Mouse (Mus musculus) megakaryocyte-erythroid progenitor cell, adult 5 weeks (primary cell): ENCODE measurements around the gene Atp1b3. TPM values are rescaled to one million over a fixed set of nuclear protein-coding genes. Genes with fewer than 3 reads are reported as not detected.

Source experiments
- polyA plus RNA-seq: library from polyadenylated mRNA; stranded (reverse); fragments of >175 nt; gene quantifications from 2 replicates; pipeline ENCODE4 v1.2.3, GENCODE M21; 2012

Atp1b3 gene
- 159 and 193 TPM in 2 replicates for polyA plus RNA-seq

DNA sequence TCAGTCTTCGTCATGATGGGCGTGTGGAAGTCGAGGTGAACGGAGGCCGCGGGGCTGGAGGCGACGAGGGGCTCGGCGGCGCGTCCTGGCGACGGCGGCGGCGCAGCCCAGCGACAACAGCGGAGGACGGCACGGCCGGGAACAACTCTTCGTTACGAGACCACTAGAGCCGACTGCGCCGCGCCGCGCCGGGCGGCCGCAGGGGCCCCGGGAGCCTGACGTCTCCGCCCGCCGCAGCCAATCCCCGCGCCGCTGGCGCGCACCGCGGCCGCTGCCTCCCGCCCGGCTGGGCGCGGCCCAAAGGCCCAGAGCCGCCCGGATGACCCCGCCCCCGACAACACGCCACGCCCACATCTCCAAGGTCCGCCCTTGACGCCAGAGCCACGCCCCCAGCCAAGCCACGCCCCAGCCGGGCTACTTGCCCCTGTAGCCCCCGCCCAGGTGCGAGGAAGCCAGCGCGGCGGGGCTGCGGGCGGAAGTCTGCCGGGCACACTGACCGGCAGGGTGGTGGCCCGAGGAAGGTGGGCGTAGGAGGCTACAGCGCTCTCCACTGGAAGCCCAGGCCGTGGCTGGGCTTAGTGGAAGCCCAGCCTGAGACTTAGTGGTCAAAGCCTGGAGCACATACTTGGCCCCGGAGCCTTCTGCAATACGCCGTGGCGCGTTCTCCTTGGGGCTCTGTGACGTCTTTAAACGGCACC, at the start of gene Atp1b3:
Atp1b3 (minus strand) TSS at position 302 of the 698 bp plus-strand sequence.

Other genes starting within 250 kb of the Atp1b3 start
- gene Gk5, start 245.1 kb downstream of the Atp1b3 start, polyA plus RNA-seq = 0.69 and 0.80 TPM in 2 replicates
- 4.9 and 10.7 TPM in 2 replicates for gene Tfdp2, start 168.2 kb downstream of the Atp1b3 start, polyA plus RNA-seq
- 38.5 and 48.8 TPM in 2 replicates for gene Rnf7, start 114.2 kb upstream of the Atp1b3 start, polyA plus RNA-seq
- 0.03 TPM in 1 of 2 replicates, not detected in the other for gene Gm28729, start 160.8 kb upstream of the Atp1b3 start, polyA plus RNA-seq